Mouse (Mus musculus) ES-E14 (cell line): ENCODE results near the gene Gpr107.

Experiments used
- CHD2 ChIP-seq: IDR thresholded peaks from 2 replicates; pipeline ENCODE4 v1.6.1; 2014; ENCODE audit warnings: mild to moderate bottlenecking, low read depth, low read length, inconsistent platforms
- MAFK ChIP-seq: IDR thresholded peaks from 2 replicates; pipeline ENCODE4 v1.6.1; 2014; ENCODE audit warnings: mild to moderate bottlenecking, low read depth, low read length, inconsistent platforms; ENCODE audit not compliant: insufficient read depth
- ZC3H11A ChIP-seq: IDR thresholded peaks from 2 replicates; pipeline ENCODE4 v1.6.1; 2012; ENCODE audit warnings: low read depth, mild to moderate bottlenecking, inconsistent platforms, low read length, borderline replicate concordance
- ZNF384 ChIP-seq: IDR thresholded peaks from 2 replicates; pipeline ENCODE4 v1.6.1; 2012; ENCODE audit warnings: low read depth, low read length, inconsistent platforms

DNA sequence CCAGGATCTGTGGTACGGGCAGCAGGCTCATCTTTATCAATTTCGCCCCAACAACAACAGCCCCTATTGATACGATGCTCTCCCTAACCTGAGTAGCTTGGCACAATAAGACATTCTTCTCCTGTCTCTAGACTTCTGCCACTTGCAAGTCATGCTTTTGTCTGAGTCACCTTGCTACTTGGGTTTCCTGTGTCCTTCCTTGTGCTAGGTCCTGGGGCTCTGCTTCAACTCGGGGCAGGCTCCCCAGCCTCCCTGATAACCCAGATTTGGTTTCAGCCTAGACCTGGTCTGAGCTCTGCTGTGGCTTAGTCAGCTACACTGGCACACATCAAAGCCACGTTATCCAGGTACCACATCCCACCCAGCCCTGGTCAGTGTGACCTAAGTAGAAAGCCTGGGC, 69.5 kb downstream of the Gpr107 start:
- TF ChIP-seq ZNF384 (no peak), MAFK (no peak), ZC3H11A (no peak), CHD2 (no peak)
